Mouse (Mus musculus): ENCODE measurements at regions not wholly inside any gene's neighbourhood (a gene's known extent, or its start where the extent isn't known, plus 50 kb on each side); places are given as distances from the start of the nearest gene placed in this dataset.
"Not testable (repeated sequence)": the region's sequence is repeated elsewhere in the genome, so short reads cannot be mapped to it uniquely, and the experiment has no call there.

DNA sequence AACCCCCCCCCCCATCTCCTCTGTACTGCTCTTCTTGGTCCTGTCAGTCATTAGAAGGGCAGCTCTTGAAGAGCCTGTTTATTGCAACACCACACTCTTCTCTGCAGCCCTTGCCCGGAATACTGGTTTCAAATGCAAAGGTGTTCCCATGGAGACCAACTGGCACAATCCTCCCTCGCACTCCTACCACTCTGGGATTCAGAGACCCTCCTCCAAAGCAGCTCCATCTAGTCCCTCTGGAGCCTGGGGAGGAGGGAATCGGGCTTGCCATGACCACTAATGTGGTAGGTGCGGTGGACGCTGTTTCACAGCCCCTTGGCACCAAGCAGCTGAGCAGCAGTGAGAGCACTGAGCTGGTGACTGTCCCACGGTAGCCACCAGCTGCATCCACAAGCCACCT, 83.1 kb downstream of the Stk35 start:
- peak; percentile 70 to 82 for DNase-seq (ENCODE audit: low spot score in 2 of 2)

DNA sequence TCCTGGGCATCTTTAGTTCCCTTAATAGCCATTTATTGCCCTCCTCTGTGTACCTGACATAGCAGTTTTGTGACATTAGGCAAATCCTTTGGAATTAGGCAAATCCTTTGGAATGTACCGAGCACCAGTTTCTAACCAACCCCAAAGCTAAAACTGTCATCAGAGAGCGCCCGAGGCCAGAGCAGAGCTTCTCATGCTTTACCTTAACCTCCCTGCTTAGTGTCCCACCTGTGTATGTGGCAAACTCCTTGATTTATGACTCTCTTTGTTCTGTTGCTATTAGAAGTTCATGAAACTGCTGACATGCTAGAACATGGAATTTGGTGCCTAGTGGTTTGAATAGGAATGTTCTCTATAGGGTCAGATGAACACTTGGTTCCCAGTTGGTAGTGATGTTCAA, 84.0 kb downstream of the Stk35 start:
- no peak for DNase-seq (ENCODE audit: low spot score in 2 of 2)

DNA sequence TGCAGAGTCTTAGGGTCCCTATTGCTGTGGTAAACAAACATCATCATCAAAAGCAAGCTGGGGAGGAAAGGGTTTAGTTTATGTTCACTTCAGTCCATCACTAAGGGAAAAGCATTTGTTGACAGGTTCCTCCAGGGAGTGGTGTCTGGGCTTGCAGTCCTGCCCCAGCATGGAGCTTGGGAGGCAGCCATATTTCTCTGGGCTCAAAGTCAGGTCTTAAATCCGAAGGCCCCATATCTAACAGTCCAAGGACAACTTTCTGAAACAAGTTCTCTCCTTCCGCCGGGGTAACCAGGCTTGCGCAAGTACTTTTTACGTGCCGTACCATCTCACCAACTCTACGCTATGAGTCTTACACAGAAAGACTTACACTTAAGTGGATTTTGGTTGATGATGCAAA, 85.2 kb downstream of the Stk35 start:
- peak in 1 of 2 experiments; percentile 24 for DNase-seq (ENCODE audit: low spot score in 2 of 2)

DNA sequence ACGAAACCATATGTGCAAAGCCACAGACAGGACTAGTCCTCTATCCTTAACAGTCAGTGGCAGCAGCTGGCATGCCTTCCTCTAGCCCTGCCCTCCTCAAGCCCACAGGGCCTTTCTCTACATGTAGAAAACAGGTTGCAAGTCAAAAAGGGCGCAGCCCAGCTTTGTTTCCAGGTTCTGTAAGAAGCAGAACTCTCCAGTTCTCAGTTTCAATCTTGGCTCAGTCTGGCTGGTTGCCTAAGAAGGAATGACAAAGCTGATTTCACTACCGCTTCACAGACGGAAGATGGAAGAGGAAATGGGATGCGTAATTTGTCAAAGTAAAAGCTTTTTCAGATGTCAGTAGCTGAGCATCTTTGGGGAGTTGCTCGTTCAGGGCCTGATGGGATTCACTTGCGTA, 92.9 kb downstream of the Stk35 start:
- peak; percentile 57 to 61 for DNase-seq (ENCODE audit: low spot score in 2 of 2)

DNA sequence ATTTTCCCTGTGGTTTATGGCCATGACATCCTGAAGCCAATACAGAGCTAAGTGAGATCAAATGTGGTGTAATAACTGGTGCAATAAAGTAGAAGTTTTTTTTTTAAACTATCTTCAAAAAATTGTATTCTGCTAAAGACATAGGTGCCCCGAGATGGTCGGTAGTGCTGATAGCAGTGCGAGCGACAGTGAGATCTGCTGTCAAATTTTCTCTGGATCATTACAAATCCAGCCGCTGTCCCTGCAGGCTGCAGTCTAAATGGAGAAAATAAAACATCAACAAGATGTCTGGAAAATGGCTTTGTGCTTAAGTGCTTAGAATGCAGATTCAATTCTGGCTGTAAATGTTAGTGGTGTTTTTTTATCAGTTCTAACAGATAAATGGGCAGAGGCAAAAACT, 93.5 kb downstream of the Stk35 start:
- no peak for DNase-seq (ENCODE audit: low spot score in 2 of 2)

DNA sequence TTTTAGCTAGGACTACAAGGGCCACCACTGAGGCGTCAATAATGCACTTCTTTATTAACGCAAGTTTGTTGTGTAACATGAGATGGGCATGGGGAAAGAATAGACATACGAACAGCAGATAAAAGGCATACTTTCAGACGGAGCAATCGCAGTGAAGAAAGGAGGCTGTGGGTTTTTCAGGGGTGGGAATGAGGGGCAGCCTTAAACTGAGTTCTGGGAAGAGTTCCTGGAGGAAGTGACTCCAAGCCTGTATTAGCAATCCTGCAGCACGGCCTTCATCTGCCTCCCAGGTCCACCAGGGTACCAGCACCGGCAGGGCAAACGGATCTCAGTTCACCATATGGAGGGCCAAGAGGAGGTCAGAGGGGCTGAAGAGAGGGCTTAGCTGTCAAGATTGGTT, 94.6 kb downstream of the Stk35 start:
- no peak for DNase-seq (ENCODE audit: low spot score in 2 of 2)

DNA sequence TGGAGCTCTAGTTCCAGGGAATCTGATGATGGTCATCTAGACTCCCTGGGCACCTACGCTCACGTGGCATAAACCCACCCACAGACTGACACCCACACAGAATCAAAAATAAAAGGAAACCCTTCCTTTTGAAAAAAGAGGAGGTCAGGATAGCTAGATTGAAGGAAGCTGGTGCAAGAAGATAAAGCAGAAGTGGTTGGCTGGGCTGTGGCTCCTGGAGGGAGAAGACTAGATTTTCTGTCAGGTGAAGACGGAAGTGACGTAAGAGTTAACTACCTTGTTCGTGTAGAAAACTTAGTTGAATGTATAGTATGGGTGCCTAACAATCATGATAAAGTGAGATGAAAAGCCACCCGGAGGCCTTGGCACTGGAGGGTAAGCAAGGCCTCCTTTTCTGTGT, 95.1 kb downstream of the Stk35 start:
- DNase-seq (ENCODE audit: low spot score in 2 of 2), result no peak

DNA sequence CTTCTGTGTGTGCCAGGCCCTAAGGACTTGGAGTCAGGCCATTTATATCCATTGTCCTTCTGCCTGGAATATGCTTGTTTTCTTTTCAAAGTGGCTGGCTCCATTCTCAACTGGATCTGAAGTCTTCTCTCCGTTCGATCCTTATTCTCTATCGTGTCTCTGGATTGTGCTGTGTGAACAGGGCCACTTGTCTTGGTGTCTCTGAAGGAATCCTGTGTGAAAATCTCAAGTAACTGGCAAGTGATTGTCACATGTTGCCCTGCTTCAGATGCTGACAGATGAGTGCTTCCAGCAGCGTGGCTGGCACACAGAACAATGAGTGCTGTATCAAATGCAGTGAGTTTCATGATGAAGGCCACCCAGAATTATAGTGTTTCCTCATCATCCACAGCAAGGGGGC, 96.4 kb downstream of the Stk35 start:
- DNase-seq (ENCODE audit: low spot score in 2 of 2), result no peak

DNA sequence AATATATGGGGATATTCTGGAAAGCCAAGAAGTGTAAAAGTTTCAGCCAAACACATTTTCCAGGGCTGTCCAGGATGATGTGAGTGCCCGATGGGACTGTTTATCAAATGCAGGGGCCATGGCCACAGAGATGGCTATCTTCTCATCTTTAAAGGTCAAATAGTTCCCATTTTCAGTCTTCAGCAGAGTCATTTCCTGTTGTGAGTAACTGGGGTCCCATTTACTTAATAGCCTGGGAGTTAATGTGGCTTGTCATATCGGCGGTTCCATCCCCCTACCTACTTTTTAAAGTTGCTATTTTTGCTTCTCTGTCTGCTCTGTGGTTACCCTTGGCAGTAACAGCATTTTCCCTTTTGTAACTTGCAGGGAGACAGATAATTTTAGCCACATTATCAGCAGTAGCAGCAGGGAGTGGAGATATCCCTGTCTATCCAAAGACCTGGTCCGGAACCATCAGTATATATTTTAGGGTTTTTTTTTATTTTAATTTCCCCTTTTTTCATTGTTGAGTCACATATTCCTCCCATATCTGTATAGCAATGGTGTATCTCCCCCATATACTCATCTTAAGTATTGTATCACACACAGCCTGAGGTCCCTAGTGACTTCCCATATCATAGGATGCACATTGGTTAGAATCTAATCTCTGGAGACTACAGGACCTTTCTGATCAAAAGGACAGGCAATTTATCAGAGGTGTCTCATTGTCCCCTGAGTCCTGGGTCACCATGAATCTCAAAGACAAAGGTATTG, 103.2 kb downstream of the Stk35 start:
- DNase-seq (ENCODE audit: low spot score in 2 of 2), result no peak

DNA sequence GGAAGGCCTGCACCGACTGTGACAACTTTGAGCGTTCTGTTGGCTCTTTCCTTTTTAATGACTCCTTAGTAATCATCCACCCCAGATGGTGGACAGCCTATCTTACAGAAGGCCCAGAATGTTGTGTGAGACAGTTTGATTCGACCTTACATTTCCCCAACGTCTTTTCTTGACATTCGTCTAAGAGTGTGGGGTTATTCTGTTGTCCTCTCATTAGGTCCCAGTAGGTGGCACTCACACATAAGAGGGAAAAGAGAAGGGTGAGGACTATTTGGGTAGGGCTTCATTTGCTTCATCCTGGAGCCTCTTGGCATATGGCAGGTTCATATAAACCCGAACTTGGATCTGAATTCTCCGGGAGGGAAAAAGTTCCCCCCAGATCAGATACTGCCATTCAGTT, 104.4 kb downstream of the Stk35 start:
- peak in 1 of 2 experiments; percentile 63 for DNase-seq (ENCODE audit: low spot score in 2 of 2)

DNA sequence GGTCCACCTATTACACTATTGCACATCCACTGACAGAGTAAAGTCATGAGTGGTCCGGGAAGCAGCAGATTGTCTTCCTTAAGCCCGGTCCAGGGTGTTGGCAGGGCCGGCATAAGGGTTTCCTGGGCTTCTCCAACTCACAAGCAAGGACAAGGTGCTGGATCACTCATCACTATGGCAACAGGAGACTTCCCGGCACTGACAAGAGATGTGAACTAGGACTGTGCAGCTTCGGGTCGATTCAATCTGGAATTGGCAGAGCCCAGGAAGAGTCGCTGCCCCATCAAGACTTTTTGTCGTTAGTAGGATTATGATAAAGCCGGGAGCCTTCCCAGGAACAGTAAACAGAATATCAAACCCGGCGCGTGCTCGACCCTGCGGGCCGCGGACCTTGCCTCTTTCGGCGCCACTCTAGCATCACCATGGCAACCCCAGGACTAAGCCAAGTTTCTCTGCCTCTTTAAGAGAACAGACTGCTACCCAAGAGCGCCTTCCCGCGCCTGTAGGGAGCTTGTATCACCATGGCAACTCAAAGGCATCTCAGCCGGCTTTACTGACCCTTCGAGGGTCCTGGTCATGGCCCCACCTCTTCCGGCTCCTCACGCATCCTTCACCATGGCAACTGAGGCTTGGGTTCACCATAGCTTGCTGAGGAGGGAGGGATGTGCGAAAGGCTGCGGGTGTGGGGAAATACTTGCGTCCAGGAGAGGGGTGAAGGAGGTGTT, 103.3 kb upstream of the Tgm3 start:
- DNase-seq (ENCODE audit: low spot score in 2 of 2), result peak; percentile 82 to 89

DNA sequence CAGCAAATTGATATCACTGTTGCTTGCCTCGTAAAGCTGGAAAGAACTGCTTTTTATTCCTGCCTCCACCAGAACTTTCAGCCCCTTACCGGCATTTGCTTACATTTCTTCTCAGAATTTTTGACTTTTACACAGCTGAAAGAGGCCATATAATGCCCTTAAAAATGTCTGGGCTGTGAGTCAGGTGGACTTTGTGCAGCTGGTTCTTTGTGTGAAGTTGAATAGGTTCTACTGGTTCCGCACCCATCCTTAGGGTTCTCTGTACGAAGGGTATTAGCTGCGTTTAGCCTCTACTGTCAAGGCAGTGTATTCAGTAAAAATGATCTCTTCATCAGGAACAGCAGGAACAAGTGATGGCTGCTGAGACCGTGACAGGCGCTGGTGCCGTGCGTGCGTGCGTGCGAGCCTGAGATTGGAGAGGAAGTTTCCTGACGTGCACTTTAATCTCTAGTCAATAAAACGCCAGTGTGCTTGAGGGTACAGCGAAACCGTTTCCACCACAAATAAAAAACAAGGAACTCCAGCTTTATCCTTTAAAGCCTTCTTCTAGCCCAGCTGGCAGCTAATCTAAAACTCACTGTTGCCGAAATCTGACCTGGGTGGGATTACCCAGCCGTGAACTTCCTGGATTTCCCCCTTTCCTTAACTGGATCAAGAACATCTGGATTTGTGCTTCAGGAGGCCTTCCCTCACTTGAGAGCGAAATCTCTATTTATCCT, 100.8 kb upstream of the Tgm3 start:
- no peak for DNase-seq (ENCODE audit: low spot score in 2 of 2)

DNA sequence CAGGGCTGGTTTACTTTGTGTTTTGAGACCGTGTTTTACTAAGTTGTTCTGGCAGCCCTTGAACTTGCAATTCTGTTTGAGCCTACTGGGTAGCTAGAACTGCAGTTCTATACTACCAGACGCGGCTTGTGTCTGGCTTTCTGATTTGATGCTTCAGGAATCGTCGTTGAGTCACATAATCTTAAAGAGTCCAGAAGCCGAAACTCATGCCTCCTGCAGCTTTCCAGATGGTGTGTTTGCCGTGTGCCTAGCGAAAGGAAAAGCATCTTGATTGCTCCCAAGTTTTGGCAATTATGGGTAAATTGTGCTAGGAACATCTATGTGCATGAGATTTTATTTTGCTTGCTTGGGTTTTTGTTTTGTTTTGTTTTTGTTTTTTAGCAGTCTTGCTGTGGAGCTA, 99.6 kb upstream of the Tgm3 start:
- peak; percentile 28 to 39 for DNase-seq (ENCODE audit: low spot score in 2 of 2)

DNA sequence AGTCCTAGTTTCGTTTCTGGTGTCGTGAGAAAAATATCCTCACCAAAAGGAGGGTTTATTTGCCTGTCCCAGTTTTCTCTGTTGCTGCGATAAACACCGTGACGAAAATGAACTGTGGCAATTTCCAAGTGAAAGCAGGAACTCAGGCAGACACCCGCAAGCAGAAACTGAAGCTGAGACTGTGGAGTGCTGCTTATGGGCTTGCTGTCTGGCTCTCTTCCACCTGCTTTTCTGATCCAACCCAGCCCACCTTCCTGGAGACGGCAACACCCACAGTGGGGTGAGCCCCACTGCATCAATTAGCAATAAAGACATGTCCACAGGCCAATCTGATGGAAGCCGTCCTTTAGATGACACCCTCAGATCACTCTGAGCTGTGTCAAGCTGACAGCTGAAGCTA, 97.9 kb upstream of the Tgm3 start:
- DNase-seq (ENCODE audit: low spot score in 2 of 2), result peak; percentile 35 to 54

DNA sequence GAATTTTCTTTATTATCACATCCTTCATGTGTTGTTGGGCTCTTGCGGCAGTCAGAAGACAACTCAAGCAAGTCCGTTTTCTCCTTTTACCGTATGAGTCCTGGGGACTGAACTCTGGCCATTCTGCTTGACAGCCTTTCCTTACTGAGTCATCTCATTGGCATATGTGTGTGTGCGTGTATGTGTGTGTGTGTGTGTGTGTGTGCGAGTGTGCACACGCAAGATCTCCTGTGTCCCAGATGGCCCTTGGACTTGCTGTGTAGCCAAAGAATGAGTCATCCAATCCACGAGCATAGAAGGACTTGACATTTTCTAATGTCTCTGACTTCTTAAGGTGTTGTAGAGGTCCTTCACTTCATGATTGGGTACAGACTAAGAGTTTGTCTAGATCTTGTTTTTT, 95.7 kb upstream of the Tgm3 start:
- no peak for DNase-seq (ENCODE audit: low spot score in 2 of 2)

DNA sequence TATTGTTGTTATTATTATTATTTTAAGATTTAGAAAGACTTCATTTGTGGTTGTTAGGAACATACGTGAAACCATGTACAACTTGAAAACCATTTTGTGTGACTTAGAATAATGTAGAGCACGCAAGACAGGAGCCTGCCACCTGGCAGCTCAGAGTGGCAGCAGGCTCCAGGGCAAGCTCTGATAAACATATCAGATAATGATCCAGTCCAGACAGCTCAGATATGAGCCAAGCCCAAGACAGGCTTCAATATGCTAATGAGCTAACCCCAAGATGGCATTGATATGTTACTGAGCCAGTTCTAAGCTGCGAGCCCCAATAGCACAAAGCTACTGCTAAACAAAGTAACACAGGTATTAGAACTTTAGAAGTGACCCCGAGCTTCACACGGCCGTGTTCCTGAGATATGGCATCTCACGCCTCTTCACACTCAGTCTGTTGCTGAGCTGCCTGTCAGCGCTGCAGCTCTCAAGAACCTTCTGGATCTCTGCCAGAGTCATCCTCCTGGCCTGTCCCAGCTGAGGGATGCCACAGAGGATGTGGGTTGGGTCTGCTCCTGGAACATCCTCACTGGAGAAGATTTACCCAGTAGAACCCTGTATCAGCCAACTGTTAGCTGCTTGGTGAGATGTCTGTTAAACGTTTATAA, 93.9 kb upstream of the Tgm3 start:
- no peak for DNase-seq (ENCODE audit: low spot score in 2 of 2)

DNA sequence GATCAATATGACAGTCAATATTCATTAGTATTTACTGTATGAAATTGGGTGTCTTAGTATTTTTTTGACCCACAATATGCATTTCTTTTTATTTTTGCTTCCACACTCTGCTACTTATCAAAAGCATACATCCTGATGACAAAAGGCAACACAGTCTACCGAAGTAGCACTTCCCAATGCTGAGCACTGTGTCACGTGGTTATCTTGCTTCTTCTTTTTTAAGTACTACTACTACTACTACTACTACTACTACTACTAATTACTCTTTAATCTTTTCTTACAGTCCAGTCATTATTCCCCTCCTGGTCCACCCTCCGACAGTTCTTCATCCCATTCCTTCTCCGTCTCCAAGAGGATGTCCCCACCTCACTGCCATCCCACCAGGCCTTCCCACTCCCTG, 92.6 kb upstream of the Tgm3 start:
- DNase-seq (ENCODE audit: low spot score in 2 of 2), result no peak

DNA sequence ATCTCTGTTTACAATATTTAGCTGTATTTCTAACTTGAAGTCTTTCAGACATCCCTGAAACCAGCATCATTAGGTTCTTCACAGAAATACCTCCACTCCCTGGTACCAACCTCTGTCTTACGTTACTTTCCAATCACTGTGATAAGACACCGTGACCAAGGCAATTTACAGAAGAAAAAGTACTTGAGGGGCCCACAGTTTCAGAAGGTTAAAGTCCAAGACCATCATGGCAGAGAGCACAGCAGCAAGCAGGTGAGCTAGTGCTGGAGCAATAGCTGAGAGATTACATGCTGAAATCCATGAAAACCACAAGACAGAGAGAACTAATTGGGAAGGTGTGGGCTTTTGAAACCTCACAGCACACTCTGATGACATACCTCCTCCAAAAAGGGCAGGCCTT, 84.9 kb upstream of the Tgm3 start:
- no peak for DNase-seq (ENCODE audit: low spot score in 2 of 2)

DNA sequence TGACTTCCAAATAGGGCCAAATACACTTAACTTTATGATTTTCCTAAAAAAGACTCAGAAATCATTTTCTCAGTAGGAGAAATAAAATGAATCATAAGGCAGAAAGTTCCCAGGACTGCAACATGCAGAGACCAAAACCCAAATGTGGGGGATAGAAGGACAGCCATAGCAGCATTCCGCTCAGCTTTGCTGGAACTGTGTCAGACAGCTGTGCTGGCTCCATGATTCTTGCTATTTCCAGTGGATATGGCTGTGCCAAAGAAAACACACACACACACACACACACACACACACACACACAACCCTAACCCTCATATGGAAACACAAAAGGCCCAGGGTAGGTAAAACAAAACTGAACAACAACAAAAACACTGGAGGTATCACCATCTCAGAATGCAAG, 78.6 kb upstream of the Tgm3 start:
- no peak for DNase-seq (ENCODE audit: low spot score in 2 of 2)

DNA sequence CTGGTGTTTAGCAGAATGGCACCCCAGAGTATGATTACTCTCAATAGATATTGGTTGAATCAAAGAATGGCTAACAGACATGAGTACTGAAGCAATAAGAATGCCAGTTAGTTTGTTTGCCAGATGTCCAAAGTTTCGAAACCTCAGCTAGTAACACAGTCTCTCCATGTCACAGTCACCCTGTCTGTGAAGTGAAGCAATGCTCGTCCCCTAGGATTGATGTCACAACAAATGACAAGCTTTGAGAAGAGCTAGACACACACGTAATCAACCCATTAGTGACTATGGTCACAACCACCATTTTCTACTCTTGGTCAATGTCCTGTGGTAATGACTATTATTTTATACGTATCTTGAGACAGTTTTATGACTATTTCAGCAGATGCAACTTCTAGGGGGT, 69.3 kb upstream of the Tgm3 start:
- no peak for DNase-seq (ENCODE audit: low spot score in 2 of 2)

DNA sequence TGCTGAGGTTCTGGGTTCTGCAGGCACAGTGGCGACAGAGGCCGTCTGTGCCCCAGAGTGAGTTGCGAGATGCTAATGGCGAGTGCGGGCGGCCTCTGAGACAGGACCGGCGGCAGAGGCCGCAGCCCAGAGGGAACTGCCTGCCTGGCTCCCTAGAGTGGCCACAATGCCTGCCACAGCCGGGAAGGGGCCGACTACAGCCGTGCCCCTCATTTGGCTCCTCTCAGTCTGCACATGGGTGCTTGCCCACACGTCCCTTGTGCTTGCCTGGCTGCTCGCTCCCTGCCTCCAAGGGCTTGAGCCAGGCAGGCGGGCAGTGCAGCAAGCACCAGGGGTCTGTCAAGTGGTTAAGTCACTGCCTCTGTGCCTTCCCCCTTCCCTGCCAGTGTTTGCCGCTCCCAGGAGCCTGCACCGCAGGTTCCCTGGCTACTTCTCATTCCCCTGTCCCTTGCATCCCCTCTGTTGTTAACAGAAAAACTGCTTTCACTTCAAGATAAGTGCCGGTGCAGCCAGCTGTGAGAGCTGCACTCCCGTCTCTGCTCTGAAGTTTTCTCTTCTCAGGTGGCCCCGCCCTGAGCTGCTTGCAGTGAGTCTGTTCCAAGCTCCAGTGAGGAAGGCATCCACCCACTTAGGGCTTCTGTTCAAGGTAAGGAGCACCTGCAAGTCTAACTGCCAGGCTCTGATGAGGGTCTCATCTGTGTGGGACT, 64.1 kb upstream of the Tgm3 start:
- no peak for DNase-seq (ENCODE audit: low spot score in 2 of 2)

DNA sequence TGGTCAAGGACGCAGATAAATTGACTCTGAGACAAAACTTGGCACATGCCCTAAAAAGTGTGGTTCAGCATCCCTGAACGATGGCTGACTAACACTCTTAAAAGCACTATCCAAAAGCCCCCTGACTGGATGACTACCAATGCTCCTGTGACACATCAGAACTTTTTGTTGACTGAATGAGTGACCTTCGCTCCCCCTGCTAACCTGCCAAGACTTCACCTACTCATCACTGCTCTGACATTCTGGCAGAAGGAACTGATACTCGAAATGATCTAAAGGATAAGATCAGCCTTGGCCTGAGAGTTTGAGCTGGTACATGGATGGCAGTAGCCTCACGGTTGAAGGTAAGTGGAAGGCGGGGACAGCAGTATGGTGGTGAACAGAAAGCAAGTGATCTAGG, 62.4 kb upstream of the Tgm3 start:
- DNase-seq (ENCODE audit: low spot score in 2 of 2), result not testable (repeated sequence)
